Mouse (Mus musculus) E14TG2a.4 (cell line): ENCODE data around the gene Gm20854.
"Not testable (repeated sequence)": the region's sequence is repeated elsewhere in the genome, so short reads cannot be mapped to it uniquely, and the experiment has no call there.

Source experiments
- H3K27me3 ChIP-seq: 2 replicates; pipeline ENCODE4 v1.6.1; 2014; ENCODE audit warnings: low read length, control low read depth; ENCODE audit not compliant: insufficient read depth
- H3K36me3 ChIP-seq: 2 replicates; pipeline ENCODE4 v1.6.1; 2014; ENCODE audit warnings: low read length, control low read depth; ENCODE audit not compliant: insufficient read depth
- H3K4me1 ChIP-seq: replicated peaks from 2 replicates; pipeline ENCODE4 v1.6.1; 2014; ENCODE audit warnings: low read depth, low read length, control low read depth
- H3K4me3 ChIP-seq: replicated peaks from 2 replicates; pipeline ENCODE4 v1.5.1; 2014; ENCODE audit warnings: mild to moderate bottlenecking, low read length
- H3K9me3 ChIP-seq: 2 replicates; pipeline ENCODE4 v1.6.1; 2014; ENCODE audit warnings: low read length, control low read depth

Gene Gm20854

GRCm38 (mm10) chrY:85530808-85531207, at the start of gene Gm20854:
Gene Gm20854, minus strand, starts transcription at chrY:85530908.
- H3K36me3 ChIP-seq, H3K4me3 ChIP-seq, H3K27me3 ChIP-seq, H3K9me3 ChIP-seq, H3K4me1 ChIP-seq: not testable (repeated sequence)
